Mouse (Mus musculus) adrenal gland (tissue): ENCODE measurements around the gene Eral1.

Source experiments
- intact Hi-C: fragments of 180-260 bp; cut with DNase I; formaldehyde crosslinking; loops from one replicate; pipeline ENCODE4 v1.15.1; 2025
- long read RNA-seq, 2 experiments: library from polyadenylated mRNA; unstranded; transcript quantifications; one replicate each; pipeline ENCODE4 v2.0.0; 2020; ENCODE audit warnings: borderline replicate concordance in 1 of 2; ENCODE audit not compliant: insufficient replicate concordance in 1 of 2

Gene Eral1
- long read RNA-seq, experiment 1, transcript Eral1-201 (10 exons, 2,014 nt) = major isoform, 24 of 34 reads
- long read RNA-seq, experiment 1, partial matches to known transcripts = 1 of 34 reads
- long read RNA-seq, experiment 1, other reads (novel, unspliced or antisense) = 6 of 34 reads
- long read RNA-seq, experiment 2, transcript Eral1-201 (10 exons, 2,014 nt) = major isoform, 30 of 42 reads
- long read RNA-seq, experiment 2, partial matches to known transcripts = 2 of 42 reads
- long read RNA-seq, experiment 2, other reads (novel, unspliced or antisense) = 7 of 42 reads

- intact Hi-C loops = no loop called here
Observed at GRCm38 (mm10) chr11:78079961-78080921, at the start of gene Eral1. TSS of gene Eral1 (minus strand) at chr11:78080383.

GRCm38 (mm10) chr11:78129458-78129857 is 49.3 kb upstream of the Eral1 start:
- intact Hi-C loops = no loop called here

DNA sequence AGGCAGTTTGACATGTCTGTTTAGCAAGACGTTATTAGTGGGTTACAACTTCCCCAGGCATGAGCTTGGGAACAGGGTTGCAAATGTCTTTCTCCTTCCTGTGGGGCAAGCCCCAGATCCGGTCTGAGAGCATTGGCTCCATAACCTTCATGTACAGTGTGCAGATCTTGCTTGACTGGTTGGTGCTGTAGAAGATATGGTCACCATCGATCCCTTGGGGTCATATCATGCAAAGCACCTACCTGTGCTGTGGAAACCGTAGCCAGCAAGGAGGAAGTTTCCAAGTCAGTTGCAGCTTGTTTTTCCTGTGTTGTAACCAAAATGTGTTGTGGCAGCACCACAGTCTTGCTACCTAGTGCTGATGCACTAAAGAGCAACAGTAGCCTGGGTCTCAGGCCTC is 46.6 kb upstream of the Eral1 start:
- intact Hi-C loops = no loop called here

- intact Hi-C loops = no loop called here
Observed at GRCm38 (mm10) chr11:78125691-78126090, 45.5 kb upstream of the Eral1 start.

DNA sequence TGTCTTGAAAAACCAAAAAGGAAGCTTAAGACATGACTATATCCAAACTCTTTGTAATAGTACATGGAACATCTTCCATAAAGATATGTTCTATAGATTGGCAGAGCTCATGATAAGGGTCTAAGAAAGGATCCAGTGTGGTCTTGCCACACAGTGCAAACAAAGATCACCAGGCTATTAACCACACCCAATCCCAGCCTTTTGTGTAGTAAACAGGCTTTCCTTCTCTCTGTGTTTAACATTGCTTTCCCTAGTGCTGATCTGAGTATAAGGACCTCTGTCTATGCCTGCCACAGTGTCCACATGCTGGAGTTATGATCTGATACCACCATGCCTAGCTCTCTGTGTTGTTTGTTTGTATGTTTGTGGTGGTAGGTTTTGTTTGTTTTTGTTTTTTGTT is 43.6 kb upstream of the Eral1 start:
- intact Hi-C loops = no loop called here

GRCm38 (mm10) chr11:78122815-78123214 is 42.6 kb upstream of the Eral1 start:
- intact Hi-C loops = no loop called here

DNA sequence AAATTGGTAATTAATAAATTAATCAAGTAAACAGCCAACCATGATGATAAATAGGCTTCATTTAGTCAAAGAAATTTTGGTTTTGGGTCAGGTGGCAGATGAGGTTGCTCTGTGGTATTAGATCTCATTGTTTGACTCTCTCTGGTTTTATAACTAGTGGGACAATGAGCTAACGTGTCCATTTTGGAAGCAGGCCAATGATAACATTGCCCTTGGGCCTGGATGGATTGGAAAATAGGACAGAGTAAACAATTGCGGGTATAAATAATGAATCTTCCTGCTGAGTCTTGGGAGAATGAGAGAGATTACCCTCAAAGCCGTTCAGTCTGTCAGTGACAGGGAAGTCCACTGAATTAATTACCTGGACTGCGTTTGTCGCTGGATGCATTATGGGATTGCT is 41.0 kb upstream of the Eral1 start:
- intact Hi-C loops = no loop called here

DNA sequence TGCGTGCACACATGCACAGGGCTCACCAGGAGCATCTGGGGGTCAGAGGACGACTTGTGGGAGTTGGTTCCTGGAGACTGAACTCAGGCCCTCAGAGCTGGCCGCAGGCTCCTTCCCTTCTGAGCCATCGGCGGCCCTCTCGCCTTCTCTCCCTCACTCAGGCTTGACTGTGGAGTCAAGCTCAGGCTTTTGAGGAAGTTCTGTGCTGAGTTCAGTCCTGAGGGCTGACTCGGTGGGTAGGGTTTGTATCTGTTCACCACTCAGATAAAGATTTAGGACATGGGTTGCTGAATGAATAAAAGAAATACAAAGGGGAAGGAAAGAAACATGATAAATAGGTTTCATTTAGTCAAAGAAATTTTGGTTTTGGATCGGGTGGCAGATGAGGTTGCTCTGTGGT is 39.7 kb upstream of the Eral1 start:
- intact Hi-C loops = no loop called here

DNA sequence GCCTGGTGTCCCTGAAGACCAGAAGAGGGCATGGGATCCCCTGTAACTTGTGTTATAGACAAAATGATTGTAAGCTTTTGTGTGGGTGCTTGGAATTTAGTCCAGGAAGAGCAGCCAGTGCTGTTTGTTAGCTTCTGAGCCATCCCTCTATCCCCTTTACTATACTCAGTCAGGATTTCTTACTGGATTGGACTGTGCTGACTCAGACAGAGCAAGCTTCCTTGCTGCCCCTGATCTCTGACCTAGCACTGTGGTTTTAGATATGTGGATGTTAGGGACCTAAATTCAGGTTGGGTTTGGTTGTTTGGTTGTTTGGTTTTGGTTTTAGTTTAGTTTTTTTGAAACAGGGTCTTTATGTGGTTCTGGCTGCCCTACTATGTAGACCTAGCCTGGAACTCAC is 38.3 kb upstream of the Eral1 start:
- intact Hi-C loops = no loop called here

DNA sequence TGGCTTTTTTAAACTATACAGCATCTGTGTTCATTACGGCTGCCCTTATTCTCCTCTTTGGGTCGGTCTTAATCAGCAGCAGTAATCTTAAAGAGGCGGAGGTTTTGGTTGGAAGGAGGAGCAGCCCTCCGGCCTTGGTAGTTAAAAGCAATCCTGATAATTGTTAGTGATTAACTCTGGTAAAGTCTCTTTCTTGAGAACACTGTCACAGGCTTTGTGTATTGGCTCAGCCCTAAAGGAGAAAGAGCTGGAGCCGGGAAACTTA is 35.9 kb upstream of the Eral1 start:
- intact Hi-C loops = no loop called here

- intact Hi-C loops = no loop called here
Observed at GRCm38 (mm10) chr11:78115367-78116145, 35.4 kb upstream of the Eral1 start.

- intact Hi-C loops = no loop called here
Observed at GRCm38 (mm10) chr11:78114676-78115366, 34.6 kb upstream of the Eral1 start.

DNA sequence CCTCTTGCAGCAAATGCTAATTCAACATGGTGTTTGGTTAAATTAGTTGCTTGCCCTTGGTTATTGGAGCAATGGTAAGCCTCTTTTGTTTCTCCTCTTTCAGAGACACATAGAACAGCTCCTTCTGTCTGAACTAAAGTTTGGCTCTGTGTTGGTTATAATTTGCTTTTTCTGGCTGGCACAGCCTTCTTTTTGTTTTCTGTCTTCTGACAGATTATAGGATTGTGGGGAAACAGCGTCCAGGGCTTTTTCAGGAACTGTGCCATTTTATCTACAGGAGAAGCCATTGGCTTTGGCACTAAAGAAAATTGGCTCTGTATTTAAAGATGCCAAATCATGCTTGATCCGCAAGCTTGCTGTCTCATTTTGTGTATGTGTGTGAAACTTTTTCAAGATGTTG is 33.4 kb upstream of the Eral1 start:
- intact Hi-C loops = no loop called here

DNA sequence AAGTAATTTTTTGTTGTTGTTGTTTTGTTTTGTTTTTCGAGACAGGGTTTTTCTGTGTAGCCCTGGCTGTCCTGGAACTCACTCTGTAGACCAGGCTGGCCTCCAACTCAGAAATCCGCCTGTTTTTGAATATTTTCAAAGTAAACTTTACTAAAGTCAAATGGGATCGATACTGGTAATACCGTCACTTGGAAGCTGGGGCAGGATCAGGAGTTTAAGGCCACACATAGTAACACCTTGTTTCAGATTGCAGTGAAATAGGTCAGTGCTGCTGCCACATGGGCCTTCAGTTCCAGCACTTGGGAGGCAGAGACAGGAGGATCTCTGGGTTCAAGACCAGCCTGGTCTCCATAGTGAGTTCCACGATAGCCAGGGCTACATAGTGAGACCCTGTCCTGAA is 24.3 kb upstream of the Eral1 start:
- intact Hi-C loops = no loop called here

DNA sequence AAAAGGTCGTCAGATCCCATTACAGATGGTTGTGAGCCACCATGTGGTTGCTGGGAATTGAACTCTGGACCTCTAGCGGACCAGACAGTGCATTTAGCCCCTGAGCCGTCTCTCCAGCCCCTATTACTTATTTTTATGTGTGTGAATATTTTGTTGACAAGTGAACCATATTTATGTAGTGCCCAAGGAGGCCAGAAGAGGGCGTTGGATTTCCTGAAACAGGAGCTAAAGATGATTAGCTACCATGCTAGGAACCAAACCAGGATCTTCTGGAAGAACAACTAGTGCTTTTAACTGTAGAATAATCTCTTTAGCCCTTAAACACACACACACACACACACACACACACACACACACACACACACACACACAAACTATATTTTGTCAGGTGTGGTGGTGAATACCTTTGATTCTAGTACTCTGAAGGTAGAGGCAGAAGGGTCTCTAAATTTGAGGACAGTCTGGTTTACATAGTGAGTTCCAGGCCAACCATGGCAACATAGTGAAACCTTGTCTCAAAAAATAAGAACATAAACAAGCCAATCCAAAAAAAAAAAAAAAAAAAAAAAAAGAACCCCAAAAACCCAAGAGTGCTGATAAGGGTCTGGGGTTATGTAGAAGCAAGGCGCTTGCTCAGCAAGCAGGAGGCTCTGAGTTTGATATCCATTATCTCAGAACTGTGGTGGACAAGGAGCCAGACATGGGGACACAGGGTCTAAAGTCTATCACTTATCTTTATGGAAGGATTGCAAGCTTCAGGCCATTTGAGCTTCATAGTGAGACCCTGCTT is 23.0 kb upstream of the Eral1 start:
- intact Hi-C loops = no loop called here

DNA sequence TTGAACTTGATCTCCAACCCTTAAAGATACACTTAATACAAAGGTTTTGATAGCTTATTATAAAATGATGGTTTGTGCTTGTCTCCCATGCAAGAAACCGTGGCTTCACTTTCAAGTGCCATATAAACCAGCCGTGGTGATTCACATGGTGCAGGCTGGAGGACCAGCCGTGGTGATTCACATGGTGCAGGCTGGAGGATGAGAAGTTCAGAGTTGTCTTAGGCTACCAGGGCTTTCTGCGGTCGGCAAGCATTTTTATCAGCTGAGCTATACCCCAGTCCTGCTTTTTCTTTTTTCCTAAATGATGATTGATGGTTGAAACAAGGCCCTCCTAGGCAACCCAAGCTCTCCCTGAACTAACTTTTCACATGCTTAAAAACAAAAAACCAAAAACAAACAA is 22.0 kb upstream of the Eral1 start:
- intact Hi-C loops = no loop called here

DNA sequence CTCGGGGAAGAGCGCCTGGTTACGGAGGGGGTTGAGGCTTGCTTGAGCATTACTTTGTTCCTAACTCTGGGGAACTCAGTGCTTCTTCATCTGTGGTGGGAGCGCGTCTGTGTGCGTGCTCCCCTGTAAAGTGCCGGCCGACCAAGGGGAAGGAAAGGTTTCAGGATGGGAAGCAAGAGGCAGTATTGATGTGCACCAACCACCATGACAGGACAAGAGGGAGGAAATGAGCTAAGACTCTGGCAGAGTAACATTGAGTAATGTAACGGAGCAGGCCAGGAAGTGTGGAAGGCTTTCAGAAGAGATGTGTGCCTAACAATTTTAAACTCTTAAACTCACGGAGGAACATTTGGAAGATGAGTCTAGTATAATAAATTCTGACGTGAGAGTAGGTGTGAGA is 20.6 kb upstream of the Eral1 start:
- intact Hi-C loops = no loop called here

DNA sequence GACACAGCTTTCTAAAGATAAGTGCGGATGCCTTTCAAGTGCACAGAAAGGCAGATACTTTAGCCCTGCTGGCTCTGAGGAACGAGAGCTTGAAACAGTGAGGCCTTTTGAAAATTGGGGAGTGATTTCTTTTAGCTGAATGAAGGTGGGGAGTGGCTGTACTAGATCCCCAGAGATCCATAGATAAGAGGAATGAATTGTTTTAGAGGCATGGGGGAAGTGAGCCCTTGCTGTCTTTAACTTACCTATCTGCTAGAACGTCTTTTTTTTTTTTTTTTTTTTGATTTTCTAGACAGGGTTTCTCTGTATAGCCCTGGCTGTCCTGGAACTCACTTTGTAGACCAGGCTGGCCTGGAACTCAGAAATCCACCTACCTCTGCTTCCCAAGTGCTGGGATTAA is 16.9 kb upstream of the Eral1 start:
- intact Hi-C loops = loop anchor here (5.0 kb wide), 1 partner anchor 55 kb away; no protein-coding TSS in a partner anchor

GRCm38 (mm10) chr11:78095144-78095516 is 14.9 kb upstream of the Eral1 start:
- intact Hi-C loops = loop anchor here (5.0 kb wide), 1 partner anchor 57 kb away; no protein-coding TSS in a partner anchor

- intact Hi-C loops = loop anchor here (5.0 kb wide), 1 partner anchor 58 kb away; no protein-coding TSS in a partner anchor
Observed at GRCm38 (mm10) chr11:78094504-78095143, 14.4 kb upstream of the Eral1 start, which contains the start of gene Fam222b. TSS of gene Fam222b (plus strand) at chr11:78094660.
